Mouse (Mus musculus) thymus, adult 18-20 months (tissue): Measurements from ENCODE around the gene Arhgap42.

ENCODE experiments used
- DNase-seq, 2 experiments: peaks; one replicate each; pipeline ENCODE4 v3.0.0; 2022; ENCODE audit warnings: mixed read lengths in 2 of 2

The Arhgap42 gene

DNA sequence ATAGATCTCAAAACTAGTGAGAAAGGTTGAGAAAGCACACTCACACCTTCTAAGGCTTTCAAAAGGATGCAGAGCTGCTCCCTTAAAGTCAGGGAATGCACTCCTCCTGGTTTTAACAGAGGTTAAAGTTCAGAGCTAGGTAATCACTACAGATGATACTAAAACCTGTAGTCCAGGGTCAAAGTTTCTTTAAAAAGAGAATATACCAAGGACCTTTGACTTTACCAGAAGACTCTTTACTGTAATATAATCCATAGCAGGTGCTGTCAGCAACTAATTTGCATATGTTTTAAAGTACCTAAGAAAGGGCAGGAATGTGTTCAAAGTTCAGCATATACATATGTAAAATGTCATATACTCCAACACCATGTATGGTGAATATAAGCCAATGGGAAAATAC, 30.7 kb downstream of the Arhgap42 start:
- DNase-seq, result no peak

DNA sequence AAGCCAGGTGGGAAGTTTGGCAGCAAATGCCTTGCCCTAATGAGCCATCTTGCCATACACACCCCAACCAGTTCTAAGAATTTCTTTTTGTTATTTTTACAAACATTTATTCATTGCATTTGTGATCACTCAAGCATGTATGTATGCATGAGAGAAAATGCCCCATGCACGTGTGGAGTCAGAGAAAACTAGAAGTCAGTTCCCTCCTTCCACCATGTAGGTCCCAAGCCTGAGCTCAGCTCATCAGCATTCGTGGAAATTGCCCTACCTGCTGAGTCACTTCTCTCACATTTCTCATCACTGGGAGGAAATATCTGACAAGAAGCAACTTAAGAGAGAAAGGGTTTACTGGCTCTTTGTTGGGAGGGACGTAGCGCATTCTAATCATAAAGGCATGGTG, 31.6 kb downstream of the Arhgap42 start:
- DNase-seq, result no peak

DNA sequence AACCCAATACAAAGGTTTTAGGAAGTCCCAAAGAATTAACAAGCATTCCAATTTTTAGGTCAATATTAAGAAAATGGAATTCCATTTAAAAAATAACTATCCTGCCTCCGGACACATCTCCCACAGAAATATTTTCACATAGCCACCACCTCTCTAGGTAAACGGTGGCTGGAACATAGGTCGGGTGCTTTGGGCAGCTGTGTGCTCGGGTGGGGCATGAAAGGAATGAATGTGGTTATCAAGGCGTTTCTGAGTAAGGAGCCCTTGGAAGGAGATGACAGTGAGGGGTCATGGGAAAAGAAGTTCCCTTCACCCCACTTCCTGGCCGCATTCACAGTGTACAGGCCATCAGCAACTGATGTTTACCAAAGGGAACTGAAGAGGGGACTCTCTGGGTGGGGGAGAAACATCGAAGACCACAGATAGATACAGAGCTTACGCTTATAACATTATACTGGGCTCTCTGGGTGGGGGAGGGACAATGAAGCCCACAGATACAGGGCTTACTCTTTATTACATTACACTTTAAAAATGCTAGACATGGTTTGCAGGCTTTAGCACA, 38.0 kb downstream of the Arhgap42 start:
- DNase-seq, result no peak

DNA sequence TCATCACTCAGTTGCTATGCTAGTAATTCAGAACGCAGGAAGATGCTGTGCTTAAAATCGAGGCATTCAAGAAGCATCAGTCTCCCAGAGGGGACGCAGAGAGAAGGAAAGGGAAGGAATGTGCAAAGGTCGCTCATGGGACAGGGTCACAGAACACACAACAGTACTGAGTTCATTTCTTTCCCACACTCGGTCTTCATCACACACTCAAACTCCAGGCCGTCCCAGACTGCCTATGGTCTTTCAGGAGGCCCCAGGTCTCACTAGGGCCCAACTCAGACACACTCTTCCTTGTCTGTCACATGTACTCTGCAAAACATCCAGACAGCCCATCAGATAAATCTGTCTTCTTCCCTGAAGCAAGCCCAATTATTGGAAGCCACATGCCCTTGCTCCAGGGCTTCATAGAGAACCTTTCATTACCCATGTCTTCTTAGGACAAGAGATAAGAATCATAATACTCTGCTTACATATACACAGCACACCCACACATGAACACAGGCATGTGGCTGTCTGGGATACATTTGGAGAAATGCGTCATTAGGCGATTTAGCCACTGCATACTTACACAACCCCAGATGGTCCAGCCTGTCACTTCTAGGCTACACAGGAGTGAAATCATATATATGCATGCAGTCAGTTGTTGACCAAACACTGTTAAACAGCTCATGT, 39.6 kb downstream of the Arhgap42 start:
- no peak for DNase-seq

DNA sequence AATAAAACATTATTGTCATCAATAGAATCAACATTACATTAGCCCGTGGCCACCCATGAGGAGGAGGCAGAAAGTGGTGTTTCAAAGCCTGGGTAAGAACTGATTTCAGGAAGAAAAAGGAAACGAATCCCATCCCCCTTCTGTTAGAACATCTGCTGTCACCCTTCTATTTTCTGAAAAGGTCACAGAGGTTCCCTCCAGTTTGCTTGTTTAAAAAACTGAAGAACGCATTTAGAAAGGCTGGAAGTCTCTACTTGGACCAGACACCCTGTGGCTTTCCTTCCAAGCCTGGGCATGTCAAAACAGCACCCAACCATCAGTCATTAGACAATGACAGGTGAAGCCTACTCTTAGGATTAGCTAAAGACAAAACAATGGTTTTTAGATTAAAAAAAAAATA, 40.3 kb downstream of the Arhgap42 start:
- no peak for DNase-seq

DNA sequence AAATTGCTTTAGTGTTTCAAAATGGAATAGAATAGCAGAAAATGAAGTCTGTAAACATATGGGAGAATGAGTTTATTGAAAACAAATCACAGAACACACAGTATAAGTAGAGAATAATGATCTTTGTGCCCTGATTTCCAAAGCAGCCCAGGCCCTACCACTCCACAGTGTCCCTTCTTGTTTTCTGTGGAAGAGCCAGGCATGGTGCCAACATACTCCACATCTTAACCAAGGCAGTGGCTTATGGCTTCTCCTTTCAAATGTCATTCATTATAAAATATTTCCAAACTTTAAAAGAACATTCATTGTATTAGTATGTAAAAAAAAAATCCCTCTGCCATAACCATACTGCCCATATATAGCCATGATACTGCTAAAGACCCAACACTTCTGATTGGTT, 42.9 kb downstream of the Arhgap42 start:
- no peak for DNase-seq

DNA sequence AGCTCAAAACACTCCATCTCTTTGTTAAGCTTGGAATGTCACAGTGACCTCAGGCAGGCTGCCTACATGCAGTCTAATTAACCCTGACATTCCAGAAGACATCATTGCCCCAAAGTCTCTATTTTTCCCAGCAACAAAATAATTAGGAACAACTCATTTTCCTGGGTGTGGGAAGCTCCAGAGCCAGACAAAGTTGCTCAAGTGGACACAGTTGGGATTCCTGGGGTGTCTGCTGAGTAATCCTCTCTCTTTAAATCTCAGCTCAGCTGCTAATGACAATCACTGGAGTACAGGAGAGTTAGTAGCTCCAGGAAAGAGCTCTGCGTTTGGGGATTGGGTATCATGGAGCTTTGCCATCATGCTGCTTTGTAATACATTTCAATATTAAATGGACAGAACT, 44.4 kb downstream of the Arhgap42 start:
- no peak for DNase-seq

DNA sequence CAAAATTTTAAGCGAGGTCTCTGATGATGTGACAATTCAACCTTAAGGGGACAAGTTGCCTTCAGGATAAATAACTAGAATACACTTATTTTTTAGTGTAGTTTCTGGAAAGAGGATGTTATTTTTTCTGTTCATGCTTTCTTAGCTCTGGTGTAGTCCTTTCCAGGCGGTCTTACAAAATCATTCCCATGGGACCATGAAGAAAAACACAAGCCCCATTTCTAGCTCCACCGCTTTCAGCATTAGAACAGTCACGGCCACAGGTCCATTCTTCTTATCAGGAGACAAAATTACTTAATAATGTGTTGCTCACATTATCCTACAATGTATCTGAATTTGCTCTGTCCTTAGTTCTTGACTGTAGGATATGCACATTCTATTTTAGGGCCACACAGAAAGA, 46.2 kb downstream of the Arhgap42 start:
- DNase-seq, result no peak

DNA sequence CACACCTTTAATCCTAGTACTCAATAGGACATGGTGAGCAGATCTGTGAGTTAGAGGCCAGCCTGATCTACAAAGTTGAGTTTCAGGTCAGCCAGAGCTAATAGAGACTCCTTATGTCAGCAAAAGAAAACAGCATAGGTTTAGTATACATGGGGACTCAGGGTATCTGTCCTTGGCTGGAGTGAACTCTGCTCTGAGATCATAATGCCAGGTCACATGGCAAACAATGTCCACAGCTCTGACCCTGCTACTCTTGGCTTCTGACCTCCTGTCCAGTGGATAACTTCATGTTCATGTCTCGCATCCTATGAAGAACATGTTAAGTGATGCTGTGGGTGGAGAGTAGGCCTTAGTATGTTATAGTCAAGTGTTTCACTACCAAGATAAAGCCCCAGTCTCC, 48.1 kb downstream of the Arhgap42 start:
- no peak for DNase-seq

DNA sequence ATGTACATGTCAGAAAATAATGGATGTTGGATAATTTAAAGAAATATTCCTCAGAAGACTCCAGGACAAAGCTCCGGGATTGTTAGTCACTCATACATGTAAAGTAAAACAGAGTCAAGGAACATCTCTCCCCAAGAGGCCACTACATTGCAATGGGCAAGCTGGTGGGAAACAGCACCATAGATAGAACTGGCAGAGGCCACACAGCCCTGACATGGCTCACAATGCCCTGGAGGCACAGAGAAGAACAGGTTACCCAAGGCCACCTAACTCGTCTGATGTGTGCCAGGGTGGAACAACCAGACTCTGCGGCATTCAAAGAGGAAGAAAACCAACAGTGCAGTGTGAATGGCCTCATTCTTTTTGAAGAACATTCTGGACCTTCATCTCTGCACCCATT, 50.7 kb downstream of the Arhgap42 start:
- DNase-seq, result no peak

DNA sequence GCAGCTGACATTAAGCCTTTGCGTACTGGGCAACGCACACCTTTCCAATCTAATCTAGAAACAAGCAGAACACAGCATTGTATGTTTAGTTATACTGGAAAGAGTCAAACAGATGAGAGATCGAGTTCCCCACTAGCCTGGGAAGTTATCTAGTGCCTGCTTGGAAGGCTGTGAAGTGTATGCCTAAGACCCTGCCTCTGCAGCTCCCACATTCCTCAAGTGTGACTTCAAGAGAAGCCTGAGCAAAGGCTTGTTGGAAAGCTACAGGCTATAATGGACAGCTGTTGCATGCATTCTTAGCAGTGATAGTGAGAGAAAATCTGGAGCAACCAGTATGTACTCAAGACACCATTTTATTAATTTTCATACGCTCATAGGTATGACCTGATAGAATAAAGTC, 61.2 kb downstream of the Arhgap42 start:
- DNase-seq, result no peak

DNA sequence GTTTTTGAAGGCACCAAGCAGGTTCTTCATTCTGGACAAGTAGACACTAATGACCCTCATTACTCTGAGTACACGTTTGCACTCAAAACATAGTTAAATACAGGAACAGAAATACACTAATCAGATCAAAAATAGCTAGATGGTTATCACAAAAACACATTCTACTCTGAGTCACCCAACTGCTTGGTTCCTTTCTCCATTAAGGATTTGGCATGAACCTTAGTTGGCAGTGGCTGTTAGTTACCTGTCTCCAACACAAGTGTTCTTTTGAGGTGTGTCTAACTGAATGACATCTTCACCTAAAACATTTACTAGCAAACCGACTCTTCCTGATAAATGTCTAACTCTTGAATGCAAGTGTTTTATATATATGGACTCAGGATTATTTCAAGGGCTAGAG, 64.0 kb downstream of the Arhgap42 start:
- no peak for DNase-seq

DNA sequence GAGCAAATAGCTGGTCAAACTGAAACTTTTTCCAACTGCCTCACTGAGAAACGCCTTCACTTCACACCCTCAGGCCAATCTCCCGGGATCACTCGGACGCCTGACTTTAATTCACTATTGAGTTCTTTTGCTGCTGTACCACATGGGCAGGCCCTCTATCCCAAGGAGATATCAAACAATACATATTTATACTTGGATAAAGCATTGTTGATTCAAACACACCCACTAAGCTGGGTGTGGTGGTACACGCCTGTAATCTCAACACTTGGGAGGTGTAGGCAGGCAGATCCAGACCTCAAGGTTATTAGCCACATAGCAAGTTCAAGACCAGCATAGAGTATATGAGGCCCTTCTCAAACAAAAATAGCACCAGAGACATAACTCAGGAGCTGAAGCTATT, 64.7 kb downstream of the Arhgap42 start:
- DNase-seq, result no peak

DNA sequence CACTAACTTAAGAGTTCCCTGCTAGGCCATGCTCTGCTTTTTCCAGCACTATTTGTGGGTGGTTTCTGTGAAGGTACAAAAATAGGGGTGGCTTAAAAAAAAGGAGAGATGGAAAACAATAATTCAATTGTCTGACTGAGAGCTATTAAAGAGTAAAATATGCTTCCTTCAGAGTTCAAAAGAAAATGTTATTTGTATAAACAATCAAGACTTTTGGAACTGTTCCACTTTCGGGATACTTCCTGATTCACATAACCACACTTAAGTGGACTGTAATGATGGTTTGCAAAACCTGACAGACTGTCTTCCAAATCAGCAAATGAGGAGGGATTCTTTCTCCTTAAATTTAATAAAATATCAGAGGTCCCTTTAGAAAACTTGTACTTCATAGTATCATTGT, 65.8 kb downstream of the Arhgap42 start:
- no peak for DNase-seq

DNA sequence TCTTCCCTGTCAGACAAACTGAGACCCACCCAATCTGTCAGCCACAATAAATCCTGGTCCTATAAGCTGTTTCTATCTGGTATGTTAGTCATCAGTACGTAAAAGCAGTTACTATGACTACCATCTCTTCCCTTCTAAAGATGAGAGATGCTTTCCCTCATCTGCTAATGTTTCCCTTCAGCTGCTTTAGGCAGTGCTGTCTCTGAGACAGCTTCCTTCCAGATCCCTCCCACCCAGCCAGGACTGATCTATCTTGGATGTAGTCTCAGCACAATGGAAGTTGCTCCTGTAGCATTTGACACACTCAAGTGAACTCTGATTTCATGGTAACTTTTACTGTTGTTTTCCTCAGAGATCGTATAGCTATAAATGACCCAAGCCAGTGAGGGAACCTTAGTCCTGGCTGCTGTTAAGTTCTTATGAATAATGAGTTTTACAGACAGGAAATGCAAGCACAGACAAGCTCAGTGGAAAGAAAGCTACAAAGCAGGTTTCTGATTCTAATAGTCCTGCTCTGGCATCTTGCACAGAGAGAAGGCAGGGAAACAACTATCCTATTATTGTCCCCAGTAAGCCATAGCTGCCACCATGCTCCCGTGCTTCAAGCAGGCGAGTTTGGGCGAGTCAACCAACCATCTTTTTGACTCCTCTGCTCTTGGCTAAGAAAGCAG, 67.6 kb downstream of the Arhgap42 start:
- no peak for DNase-seq

DNA sequence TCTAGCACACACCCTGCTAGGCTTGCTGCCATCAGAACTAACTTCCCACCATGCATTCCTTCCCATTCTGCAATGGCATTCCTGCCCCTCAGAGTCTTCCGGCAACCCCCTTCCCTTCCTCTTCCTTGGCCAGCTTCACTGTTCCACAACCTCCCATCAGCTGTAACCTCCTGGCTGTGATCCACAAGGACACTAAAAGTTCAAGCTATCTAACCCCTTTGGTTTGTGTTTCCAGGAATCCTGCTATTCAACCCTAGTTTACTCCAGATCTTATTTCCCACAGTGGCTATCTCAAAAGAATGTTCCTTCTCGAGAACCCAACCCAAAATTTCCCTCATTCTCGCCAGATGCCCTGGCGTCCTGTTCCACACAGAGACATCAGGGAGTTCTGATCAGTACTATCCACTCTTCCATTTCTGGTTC, 73.2 kb downstream of the Arhgap42 start:
- no peak for DNase-seq

DNA sequence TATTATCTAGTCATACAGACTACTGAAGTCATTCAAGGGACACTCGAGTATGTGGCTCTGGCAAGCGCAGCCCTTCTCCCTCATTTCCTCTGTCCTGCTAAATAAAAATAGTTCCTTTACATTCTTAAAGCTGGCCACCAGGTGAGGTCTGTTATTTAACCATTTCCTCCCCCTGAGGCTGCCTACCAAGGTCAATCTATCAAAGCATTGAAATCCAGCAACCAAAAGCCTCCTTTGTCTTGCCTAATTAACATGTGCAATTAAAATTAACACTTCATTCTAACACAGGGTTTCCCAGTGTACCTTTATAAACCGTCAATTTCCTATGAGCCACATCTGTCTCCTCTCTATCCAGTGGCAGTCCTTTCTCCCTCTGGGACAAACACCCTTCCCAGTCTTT, 78.2 kb downstream of the Arhgap42 start:
- no peak for DNase-seq

DNA sequence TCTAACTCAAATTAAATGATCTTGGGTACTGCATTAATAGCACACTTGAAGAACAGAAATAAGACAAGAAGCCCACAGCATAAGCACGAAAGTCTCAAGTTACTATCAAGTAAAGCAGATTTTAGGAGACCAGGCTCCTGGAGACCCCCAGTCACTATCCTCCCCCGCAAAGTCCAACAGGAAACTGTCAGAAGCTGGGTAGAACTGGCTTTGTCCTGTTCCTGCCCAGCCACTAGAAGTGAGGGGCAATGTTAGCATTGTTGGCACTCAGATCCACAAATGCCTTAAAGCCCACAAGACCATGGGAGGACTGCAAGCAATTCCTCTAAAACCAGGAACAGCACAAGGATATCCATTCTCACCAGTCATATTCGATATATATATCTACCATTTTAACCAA, 80.7 kb downstream of the Arhgap42 start:
- no peak for DNase-seq

DNA sequence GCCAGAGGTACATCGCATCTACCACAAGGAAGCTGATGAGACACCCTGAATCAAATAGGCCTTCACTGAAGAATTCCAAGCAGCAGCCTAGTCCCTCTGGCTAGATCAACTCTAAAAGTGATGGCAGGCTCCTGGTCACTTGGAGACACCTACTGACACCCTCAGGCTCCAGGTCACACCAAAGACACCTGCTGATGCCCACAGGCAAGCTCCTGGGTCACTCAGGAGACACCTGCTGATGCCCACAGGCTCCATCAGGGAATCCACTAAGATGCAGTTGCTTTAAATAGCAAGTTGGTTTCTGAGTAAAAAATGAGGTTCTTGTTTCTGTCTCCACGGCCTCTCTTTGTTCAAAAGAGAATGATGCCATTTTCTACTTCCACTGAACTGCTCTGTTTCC, 81.5 kb downstream of the Arhgap42 start:
- DNase-seq, result no peak

DNA sequence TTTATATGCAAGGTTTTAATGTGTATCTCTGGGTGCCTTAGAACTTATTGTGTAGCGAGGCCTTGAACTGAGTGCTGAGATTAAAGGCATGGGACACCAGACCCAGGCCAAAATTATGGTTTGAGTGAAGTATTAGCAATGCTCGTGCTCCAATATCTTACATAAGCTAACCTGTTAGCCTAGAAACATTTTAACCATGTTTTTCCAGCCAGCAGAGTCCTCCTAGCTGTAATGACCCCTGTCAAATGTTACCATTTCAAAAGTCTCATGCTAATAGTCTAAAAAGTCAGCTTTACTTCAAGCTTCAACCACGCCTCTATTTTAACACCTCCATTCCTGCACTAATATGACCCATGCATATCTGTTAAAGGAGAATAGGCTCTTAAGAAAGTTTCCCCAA, 84.3 kb downstream of the Arhgap42 start:
- DNase-seq, result no peak

DNA sequence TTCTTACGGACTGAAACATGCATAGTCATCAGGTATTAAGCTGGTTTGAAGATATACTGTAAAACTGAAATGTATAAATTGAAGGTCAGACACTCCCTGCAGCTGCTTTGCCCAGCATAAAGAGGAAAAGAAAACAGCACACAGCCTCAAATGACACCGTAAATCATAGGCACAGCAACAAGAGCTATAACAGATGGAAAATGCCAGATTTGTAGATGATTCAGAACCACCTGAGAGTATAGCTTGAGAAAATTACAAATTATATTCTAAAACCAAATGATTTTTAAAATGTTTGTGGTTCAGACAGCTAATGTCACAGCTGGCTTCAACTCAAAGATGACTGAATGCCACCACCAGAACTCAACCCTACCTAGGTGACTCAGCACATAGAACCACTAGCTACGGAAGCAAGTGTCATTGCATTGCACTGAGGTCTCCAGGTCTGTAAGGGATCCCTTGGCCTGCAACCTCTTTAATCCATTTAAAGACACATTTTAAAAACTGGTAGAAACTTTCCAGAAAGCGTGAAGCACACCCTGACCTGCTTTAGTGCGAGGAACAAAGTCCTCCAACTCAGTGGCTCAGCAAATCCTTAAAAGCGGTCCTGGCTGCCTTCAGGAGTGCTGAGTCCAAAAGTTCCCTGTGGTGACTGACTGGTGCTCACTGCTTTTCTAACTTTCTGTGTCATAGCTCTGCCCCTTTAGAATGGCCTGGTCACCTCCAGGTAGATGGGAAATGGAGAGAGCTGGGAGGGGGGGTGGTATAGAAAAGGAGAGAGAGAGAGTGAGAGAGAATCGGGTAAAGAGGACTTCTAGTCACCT, 94.4 kb downstream of the Arhgap42 start:
- no peak for DNase-seq

DNA sequence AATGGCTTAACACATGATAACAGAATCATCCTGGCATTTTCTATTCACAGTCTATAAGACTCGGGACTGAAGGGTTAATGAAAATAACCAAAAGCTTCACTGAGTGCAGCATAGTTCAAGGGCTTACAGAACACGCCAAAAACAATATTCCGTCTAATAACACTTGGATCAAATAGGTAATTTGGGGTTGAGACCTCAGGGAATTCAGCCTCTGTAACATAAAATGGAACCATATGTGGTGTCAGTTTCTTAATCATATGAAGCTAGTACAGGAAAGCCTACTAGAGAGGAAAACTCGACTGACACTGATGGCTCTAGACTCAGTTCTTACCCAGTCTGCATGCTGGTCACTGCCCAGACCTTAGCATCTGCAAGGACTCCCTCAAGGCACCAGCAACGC, 95.8 kb downstream of the Arhgap42 start:
- DNase-seq, result no peak

DNA sequence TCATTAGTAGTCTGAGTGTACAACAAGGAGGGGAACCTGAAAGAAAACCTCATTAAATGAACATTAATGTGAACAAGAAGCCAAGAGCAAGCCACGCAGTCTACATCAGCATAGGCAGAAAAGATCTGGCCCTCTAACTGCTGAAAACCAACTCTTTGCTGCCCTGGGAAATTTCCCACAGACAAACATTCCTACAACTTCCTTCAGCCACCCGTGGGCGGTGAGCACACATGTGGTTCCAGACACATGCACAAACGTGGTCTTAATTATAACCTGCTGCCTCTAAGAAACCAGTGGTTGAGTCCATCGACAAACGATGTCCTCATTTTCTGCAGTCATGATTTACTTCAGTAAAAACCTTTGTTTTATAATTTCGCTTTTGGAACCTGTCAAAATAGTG, 96.3 kb downstream of the Arhgap42 start:
- DNase-seq, result no peak

DNA sequence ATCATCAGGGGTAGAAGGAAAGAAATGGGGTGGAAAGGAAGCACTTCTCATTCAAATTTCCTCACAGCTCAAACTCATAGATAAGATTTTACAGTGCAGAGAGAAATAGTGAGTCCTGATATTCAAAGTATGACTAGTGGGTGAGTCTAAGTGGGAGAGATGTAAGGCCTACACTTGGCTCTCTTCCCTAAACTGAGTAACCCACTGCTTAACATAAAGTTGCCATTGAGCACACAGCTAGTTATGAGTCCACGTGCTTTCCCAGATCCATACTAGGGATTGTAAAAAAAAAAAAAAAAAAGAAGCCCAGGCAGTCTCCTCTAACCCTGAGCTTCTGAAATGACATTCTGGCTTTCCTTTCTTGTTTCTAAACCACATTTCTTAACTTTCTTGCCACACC, 96.8 kb downstream of the Arhgap42 start:
- no peak for DNase-seq
